Mouse (Mus musculus) yolk sac, embryonic 10.5 days (tissue): ENCODE measurements around the gene Cln6.

Experiments
- DNase-seq: peaks from one replicate; pipeline ENCODE4 v3.0.0-alpha.2; 2017; ENCODE audit warnings: low spot score

Gene Cln6

DNA sequence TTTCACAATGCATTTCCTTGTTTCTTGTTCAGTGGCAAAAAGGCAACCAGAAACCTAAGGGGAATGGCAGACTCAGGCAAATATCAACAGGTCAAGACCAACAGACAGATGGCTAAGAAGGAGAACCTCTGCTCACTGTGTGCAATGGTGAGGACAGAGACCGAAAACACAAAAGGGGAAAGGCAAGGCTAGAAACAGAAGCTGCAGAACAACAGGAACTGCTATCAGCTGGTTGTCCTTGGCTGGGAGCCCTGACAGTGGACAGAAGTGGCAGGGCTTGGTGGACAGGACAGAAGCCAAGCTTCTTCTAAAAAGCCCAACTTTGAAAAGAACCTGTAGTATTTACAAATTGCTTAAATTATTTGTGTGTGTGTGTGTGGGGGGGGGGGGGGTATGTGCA, 55.9 kb downstream of the Cln6 start:
- DNase-seq, result no peak
